Mouse (Mus musculus) embryonic facial prominence, embryonic 11.5 days (tissue): ENCODE results near the gene Slamf7. TPM values are rescaled to one million over a fixed set of nuclear protein-coding genes. Genes with fewer than 3 reads are reported as not detected.
A peak's percentile ranks its signal among the peaks of the same experiment; 100 is the strongest.

Experiments used
- ATAC-seq: fragments of 200-750 bp; cut with Nextera tagmentation; replicated peaks from 2 replicates; pipeline ENCODE4 v1.8.0; 2017; ENCODE audit warnings: low read depth; ENCODE audit not compliant: insufficient number of reproducible peaks, low FRiP score, low TSS enrichment
- DNase-seq: peaks from one replicate; pipeline ENCODE4 v3.0.0-alpha.2; 2015; ENCODE audit warnings: low spot score
- H3K27ac ChIP-seq: fragments of 300-500 bp; sonication (generic); replicated peaks from 2 replicates; pipeline ENCODE4 v1.5.1; 2014; ENCODE audit warnings: mild to moderate bottlenecking, low read depth, low read length, control low read depth
- H3K27me3 ChIP-seq: fragments of 300-500 bp; sonication (generic); 2 replicates; pipeline ENCODE4 v1.6.1; 2014; ENCODE audit warnings: mild to moderate bottlenecking, low read length, moderate library complexity, mixed read lengths; ENCODE audit not compliant: control insufficient read depth, insufficient read depth
- H3K36me3 ChIP-seq: fragments of 300-500 bp; sonication (generic); replicated peaks from 2 replicates; pipeline ENCODE4 v1.6.1; 2014; ENCODE audit warnings: low read depth, mild to moderate bottlenecking, low read length, moderate library complexity, mixed read lengths; ENCODE audit not compliant: control insufficient read depth, insufficient read depth
- H3K4me1 ChIP-seq: fragments of 300-500 bp; sonication (generic); 2 replicates; pipeline ENCODE4 v1.6.1; 2014; ENCODE audit warnings: low read length, mixed read lengths; ENCODE audit not compliant: control insufficient read depth, insufficient read depth
- H3K4me2 ChIP-seq: fragments of 300-500 bp; sonication (generic); 2 replicates; pipeline ENCODE4 v1.6.1; 2014; ENCODE audit warnings: low read depth, mild to moderate bottlenecking, control low read depth, low read length, moderate library complexity
- H3K4me3 ChIP-seq: fragments of 300-500 bp; sonication (generic); 2 replicates; pipeline ENCODE4 v1.5.1; 2014; ENCODE audit warnings: low read depth, low read length, control low read depth
- H3K9ac ChIP-seq: fragments of 300-500 bp; sonication (generic); replicated peaks from 2 replicates; pipeline ENCODE4 v1.6.1; 2014; ENCODE audit warnings: mild to moderate bottlenecking, control low read depth, low read length
- H3K9me3 ChIP-seq: fragments of 300-500 bp; sonication (generic); replicated peaks from 2 replicates; pipeline ENCODE4 v1.6.1; 2016; ENCODE audit warnings: mild to moderate bottlenecking, low read length, inconsistent platforms, mixed read lengths; ENCODE audit not compliant: control insufficient read depth
- whole genome bisulfite sequencing: fragments of 180-500 bp; shearing (Covaris S2); extraction: QIAGEN DNeasy Blood & Tissue Kit; methylation state at CpG from one replicate; pipeline ENCODE4 v1.1.7; 2014; 5-methylcytosine and 5-hydroxymethylcytosine counted together
- polyA plus RNA-seq: library from polyadenylated mRNA; unstranded; fragments of >200 nt; fragmentation: Nextera tagmentation; extraction: Ambion mirVana; gene quantifications from 2 replicates; pipeline ENCODE4 v1.2.1, GENCODE M21; 2014

Gene Slamf7
- polyA plus RNA-seq, 1 experiment from 2014 or later: not detected

DNA sequence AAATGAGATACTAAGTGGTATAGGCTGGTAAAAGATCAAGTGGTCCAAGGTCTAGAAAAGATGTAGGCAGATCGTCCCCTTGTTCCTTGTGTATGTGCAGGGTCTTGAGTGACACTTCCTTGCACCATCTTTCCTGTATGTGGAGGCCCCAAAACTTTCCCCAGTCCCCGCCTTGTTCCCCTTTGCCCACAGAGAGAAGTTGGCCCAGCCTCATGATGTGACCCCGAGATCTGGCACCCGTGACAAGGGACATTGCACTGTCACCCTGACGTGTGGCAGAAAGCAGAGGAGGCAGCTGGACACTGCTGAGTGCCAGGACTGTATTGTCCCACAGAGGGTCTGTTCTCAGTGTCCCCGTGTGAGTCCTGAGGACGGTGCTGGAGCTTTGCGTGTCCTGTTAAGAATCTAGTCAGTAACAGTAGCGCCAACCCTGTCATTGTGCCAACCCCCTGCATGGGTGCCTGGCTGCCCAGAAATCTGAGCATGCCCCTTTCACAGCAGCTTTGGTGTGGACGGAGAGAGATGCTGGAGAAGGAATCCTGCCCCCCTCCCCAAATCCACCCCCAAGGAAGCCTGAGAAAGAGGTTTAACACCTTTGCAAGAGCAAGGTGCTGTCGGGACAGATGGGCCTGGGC is 35.8 kb downstream of the Slamf7 start:
- 82% methylated on average over 11 of the region's 11 CpGs for WGBS
- Histone ChIP-seq H3K4me3 (no peak overlapping the region), H3K9ac (no peak overlapping the region), H3K36me3 (no peaks in the 10 kb centered on the region), H3K27me3 (no peaks in the 10 kb centered on the region), H3K27ac (no peak overlapping the region), H3K4me1 (no peaks in the 10 kb centered on the region), H3K4me2 (no peak overlapping the region), H3K9me3 (no peaks in the 10 kb centered on the region)
- DNase-seq: no peak
- ATAC-seq: no peak

DNA sequence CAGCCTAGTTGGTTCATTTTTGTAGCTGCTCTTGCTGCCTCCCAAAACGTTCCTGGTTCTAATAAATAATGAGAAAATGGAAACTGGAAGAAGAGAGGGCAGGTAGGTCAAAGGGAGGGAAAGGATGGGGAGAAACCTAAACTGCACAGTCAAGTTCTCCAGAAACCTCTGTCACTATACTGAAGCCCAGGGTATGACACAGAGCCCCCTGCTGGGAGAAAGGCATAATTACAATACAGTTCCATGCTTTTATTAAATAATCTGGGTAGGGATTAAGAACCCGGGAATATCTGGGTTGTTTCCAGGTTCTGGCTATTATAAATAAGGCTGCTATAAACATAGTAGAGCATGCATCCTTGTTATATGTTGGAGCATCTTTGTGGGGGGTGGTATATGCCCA is 38.9 kb downstream of the Slamf7 start:
- DNase-seq (peak; percentile 10), ATAC-seq (no peak)
- Histone ChIP-seq H3K27me3 (no peaks in the 10 kb centered on the region), H3K9ac (no peak overlapping the region), H3K4me2 (no peak overlapping the region), H3K36me3 (no peaks in the 10 kb centered on the region), H3K9me3 (no peaks in the 10 kb centered on the region), H3K4me3 (no peak overlapping the region), H3K4me1 (no peaks in the 10 kb centered on the region), H3K27ac (no peak overlapping the region)
- 41% methylated on average over 2 of the region's 2 CpGs for WGBS

DNA sequence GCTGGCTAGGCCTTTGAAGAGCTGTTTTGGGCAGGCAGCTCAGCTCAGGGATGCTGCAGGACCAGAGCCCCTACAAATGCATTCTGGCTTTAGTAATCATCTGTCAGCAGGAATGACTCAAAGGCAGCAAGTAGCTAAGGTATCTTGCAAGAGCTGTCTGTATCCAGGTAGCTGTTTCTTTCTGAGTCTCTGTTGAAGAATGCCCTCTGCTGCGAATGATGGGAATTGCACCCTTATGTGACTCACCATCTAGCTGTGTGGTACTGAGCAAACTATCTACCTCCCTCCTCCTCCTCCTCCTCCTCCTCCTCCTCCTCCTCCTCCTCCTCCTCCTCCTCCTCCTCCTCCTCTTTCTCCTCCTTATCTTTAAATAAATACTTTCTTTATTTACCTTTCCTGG is 42.1 kb downstream of the Slamf7 start:
- no peaks in the 10 kb centered on the region for H3K9me3 ChIP-seq
- ATAC-seq (no peak), DNase-seq (peak; percentile 42)
- no peaks in the 10 kb centered on the region for H3K27me3 ChIP-seq
- H3K4me1 ChIP-seq: no peaks in the 10 kb centered on the region
- H3K36me3 ChIP-seq: no peaks in the 10 kb centered on the region
- H3K9ac ChIP-seq: no peak overlapping the region
- no peak overlapping the region for H3K4me3 ChIP-seq
- no peak overlapping the region for H3K27ac ChIP-seq
- WGBS: 10% methylated on average over 1 of the region's 1 CpGs
- H3K4me2 ChIP-seq: no peak overlapping the region

DNA sequence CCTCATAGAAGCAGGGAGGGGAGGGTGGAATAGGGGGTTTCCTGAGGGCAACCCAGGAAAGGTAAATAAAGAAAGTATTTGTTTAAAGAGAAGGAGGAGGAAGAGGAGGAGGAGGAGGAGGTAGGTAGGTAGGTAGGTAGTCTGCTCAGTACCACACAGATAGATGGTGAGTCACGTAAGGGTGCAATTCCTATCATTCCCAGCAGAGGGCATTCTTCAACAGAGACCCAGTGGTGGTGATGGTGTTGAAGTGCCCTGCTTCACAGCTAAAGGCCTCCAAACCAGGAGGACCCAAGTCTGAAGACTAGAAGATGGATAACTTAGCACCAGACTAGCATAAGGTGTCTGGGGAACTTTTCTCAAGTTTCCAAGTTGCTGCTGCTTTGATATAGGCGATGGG is 42.8 kb downstream of the Slamf7 start:
- Histone ChIP-seq H3K4me1 (no peaks in the 10 kb centered on the region), H3K4me2 (no peak overlapping the region), H3K27me3 (no peaks in the 10 kb centered on the region), H3K9ac (no peak overlapping the region), H3K4me3 (no peak overlapping the region), H3K9me3 (no peaks in the 10 kb centered on the region), H3K27ac (no peak overlapping the region), H3K36me3 (no peaks in the 10 kb centered on the region)
- ATAC-seq (no peak), DNase-seq (peak; percentile 25)
- 84% methylated on average over 2 of the region's 2 CpGs for WGBS

DNA sequence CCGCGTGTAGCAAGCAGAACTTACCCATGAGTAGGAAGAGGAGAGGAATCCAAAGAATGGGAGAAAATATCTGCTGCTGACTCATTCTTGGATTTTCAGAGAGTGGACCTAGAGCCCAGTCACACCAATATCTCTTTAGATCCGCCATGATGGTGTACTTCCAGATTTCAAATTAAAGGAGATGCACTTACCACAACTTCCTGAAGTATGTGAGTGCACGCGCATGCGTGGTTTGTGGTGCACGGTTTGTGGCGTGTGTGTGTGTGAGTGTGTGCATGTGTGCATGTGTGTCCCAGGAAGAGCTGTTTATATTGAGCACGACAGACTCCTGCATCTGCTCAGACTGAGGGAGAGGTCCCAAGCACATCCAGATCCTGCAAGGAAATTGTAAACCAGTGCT is 45.7 kb downstream of the Slamf7 start, which contains the start of gene Ly9:
Gene Ly9, minus strand, starts transcription at position 235 of the 400 bp plus-strand sequence.
- Histone ChIP-seq H3K27ac (no peak within 1 kb of the TSS), H3K4me2 (no peak within 1 kb of the TSS), H3K4me1 (no peaks in the 10 kb centered on the region), H3K9ac (no peak within 1 kb of the TSS), H3K27me3 (no peaks in the 10 kb centered on the region), H3K36me3 (no peaks in the 10 kb centered on the region), H3K9me3 (no peaks in the 10 kb centered on the region), H3K4me3 (no peak within 1 kb of the TSS)
- no peak for DNase-seq
- 88% methylated on average over 9 of the region's 9 CpGs for WGBS
- no peak for ATAC-seq

DNA sequence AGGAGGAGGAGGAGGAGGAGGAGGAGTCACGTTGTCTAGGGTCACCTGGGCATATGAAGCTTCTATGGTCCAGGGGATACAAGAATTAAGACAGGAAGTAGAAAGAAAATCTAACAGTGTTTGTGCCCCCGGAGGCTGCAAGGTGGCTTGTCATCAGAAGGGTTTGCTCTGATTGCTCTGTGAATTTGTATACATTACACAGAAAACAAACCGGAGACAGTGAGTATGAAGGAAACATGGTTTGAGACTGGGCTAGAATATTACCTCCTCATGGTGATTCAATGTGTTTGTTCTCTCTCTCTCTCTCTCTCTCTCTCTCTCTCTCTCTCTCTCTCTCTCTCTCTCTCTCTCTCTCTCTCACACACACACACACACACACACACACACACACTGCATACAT is 46.2 kb downstream of the Slamf7 start:
- no peaks in the 10 kb centered on the region for H3K36me3 ChIP-seq
- H3K4me2 ChIP-seq: no peak overlapping the region
- ATAC-seq: no peak
- no peaks in the 10 kb centered on the region for H3K9me3 ChIP-seq
- no peak for DNase-seq
- no peak overlapping the region for H3K4me3 ChIP-seq
- H3K27ac ChIP-seq: no peak overlapping the region
- no peaks in the 10 kb centered on the region for H3K27me3 ChIP-seq
- WGBS: 73% methylated on average over 3 of the region's 3 CpGs
- no peaks in the 10 kb centered on the region for H3K4me1 ChIP-seq
- no peak overlapping the region for H3K9ac ChIP-seq

DNA sequence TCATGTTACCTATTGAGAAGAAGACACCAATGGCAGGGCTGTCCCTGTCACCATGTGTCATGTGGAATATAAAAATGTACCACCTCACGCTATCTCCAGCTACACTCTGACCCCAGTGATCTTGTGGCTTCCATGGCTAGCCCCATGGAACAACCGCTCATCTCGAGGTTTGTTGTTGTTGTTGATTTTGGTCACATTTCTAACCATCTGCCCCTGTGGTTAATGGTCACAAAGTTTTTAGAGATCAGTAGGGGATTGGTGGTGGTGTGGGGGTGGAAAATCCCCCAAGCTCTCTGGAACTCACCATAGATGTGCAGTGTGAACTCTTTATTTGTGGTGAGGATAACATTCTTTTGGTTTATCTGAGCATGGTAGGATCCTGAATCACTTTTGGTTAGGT is 48.1 kb downstream of the Slamf7 start:
- no peak overlapping the region for H3K9ac ChIP-seq
- H3K27ac ChIP-seq: no peak overlapping the region
- no peak overlapping the region for H3K4me3 ChIP-seq
- DNase-seq: no peak
- no peaks in the 10 kb centered on the region for H3K9me3 ChIP-seq
- H3K4me2 ChIP-seq: no peak overlapping the region
- H3K4me1 ChIP-seq: no peaks in the 10 kb centered on the region
- no peak for ATAC-seq
- 73% methylated on average over 3 of the region's 3 CpGs for WGBS
- H3K36me3 ChIP-seq: no peaks in the 10 kb centered on the region
- no peaks in the 10 kb centered on the region for H3K27me3 ChIP-seq

DNA sequence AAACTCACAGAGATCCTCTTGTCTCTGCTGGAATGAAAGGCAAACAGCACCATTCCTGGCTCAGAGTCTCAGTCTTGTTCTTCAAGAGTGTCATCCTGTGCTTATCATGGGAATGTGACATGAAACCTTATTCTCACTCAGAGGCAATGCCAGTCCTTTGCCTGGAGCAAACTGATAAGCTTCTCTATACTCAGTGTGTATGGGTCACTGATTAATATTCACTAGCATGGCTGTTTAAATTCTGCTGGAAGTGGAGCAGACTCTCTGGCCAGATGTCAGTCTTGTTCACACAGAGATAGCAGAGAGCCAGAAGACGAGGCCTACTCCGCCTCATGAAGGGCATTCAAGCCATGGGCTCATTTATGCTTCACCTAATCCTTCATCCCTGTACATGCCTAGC is 68.3 kb downstream of the Slamf7 start:
- Histone ChIP-seq H3K9ac (no peak overlapping the region), H3K4me3 (no peak overlapping the region), H3K4me1 (no peaks in the 10 kb centered on the region), H3K36me3 (no peaks in the 10 kb centered on the region), H3K4me2 (no peak overlapping the region), H3K9me3 (no peaks in the 10 kb centered on the region), H3K27ac (no peak overlapping the region), H3K27me3 (no peaks in the 10 kb centered on the region)
- WGBS: 81% methylated on average over 2 of the region's 2 CpGs
- no peak for ATAC-seq
- DNase-seq: no peak
